Mouse (Mus musculus) CD4-positive, CD25-positive, alpha-beta regulatory T cell, adult 4 months (primary cell): ENCODE results near the gene H2-M10.3. TPM values are rescaled to one million over a fixed set of nuclear protein-coding genes. Genes with fewer than 3 reads are reported as not detected.
"Not testable (repeated sequence)": the region's sequence is repeated elsewhere in the genome, so short reads cannot be mapped to it uniquely, and the experiment has no call there.

Source experiments
- ATAC-seq: one replicate; pipeline ENCODE4 v1.8.0; 2017
- polyA plus RNA-seq, 2 experiments: library from polyadenylated mRNA; unstranded; fragments of 100-300 nt; shearing (Covaris generic); gene quantifications; one replicate each; pipeline ENCODE4 v1.2.1; 2017

The H2-M10.3 gene
- polyA plus RNA-seq: not detected

- ATAC-seq: not testable (repeated sequence)
Observed at GRCm38 (mm10) chr17:36368317-36368716, at the start of gene H2-M10.3. TSS of gene H2-M10.3 (minus strand) at chr17:36368417.

GRCm38 (mm10) chr17:36417416-36417815 is 49.2 kb upstream of the H2-M10.3 start:
- ATAC-seq: no peak

- ATAC-seq: peak; percentile 47
Observed at GRCm38 (mm10) chr17:36415407-36415806, 47.2 kb upstream of the H2-M10.3 start.

GRCm38 (mm10) chr17:36414361-36414760 is 46.1 kb upstream of the H2-M10.3 start:
- peak; percentile 45 for ATAC-seq

- ATAC-seq: no peak
Observed at GRCm38 (mm10) chr17:36389907-36390306, 21.7 kb upstream of the H2-M10.3 start.

GRCm38 (mm10) chr17:36362404-36362803 is 5.8 kb downstream of the H2-M10.3 start:
- ATAC-seq: not testable (repeated sequence)

- ATAC-seq: not testable (repeated sequence)
Observed at GRCm38 (mm10) chr17:36357512-36357911, 10.7 kb downstream of the H2-M10.3 start.

GRCm38 (mm10) chr17:36355763-36356162 is 12.5 kb downstream of the H2-M10.3 start:
- no peak for ATAC-seq

- not testable (repeated sequence) for ATAC-seq
Observed at GRCm38 (mm10) chr17:36355343-36355742, 12.9 kb downstream of the H2-M10.3 start.

GRCm38 (mm10) chr17:36326055-36326454 is 42.2 kb downstream of the H2-M10.3 start, which contains the start of gene H2-M10.1:
TSS of gene H2-M10.1 (minus strand) at chr17:36326155.
- ATAC-seq: no peak

GRCm38 (mm10) chr17:36315689-36316253 is 52.4 kb downstream of the H2-M10.3 start:
- ATAC-seq: no peak

- ATAC-seq: peak; percentile 98
Observed at GRCm38 (mm10) chr17:36315041-36315688, 53.1 kb downstream of the H2-M10.3 start.

Other genes starting within 250 kb of the H2-M10.3 start
- gene Gm19684, start 246.7 kb downstream of the H2-M10.3 start, polyA plus RNA-seq: 1 to 10 TPM; 1.4 to 1.9 TPM
- gene Gm7030, start 239.0 kb downstream of the H2-M10.3 start, polyA plus RNA-seq: under 1 TPM in 1 of 2 experiments, not detected in 1; 0.62 TPM
- gene Gm8909, start 199.9 kb downstream of the H2-M10.3 start, polyA plus RNA-seq: 1 to 10 TPM; 2.5 to 5.0 TPM
- 1 to 10 TPM in 1 of 2 experiments, under 1 TPM in 1; 0.95 to 1.3 TPM for gene H2-T3, start 178.1 kb downstream of the H2-M10.3 start, polyA plus RNA-seq
- 100 to 1,000 TPM; 191 to 211 TPM for gene Rpp21, start 110.3 kb downstream of the H2-M10.3 start, polyA plus RNA-seq
- gene Trim39, start 96.2 kb downstream of the H2-M10.3 start, polyA plus RNA-seq: 10 to 100 TPM; 17.2 to 25.9 TPM
- under 1 TPM in 1 of 2 experiments, not detected in 1; 0.39 TPM for gene H2-M10.2, start 81.9 kb downstream of the H2-M10.3 start, polyA plus RNA-seq
- gene H2-M10.1, start 42.3 kb downstream of the H2-M10.3 start, polyA plus RNA-seq: not detected
- gene H2-M10.4, start 93.9 kb upstream of the H2-M10.3 start, polyA plus RNA-seq: not detected
- gene H2-M11, start 178.7 kb upstream of the H2-M10.3 start, polyA plus RNA-seq: not detected